Mouse (Mus musculus) kidney, adult 2 months (tissue): ENCODE data around the gene Nthl1.

Source experiments
- CTCF ChIP-seq: fragments of 200-500 bp; conservative IDR thresholded peaks from 2 replicates; pipeline ENCODE4 v1.5.1; 2011; ENCODE audit warnings: low read depth, mild to moderate bottlenecking, control low read depth, low read length, moderate library complexity, mixed read lengths; ENCODE audit not compliant: insufficient read depth, insufficient read length
- POLR2A ChIP-seq: fragments of 200-500 bp; IDR thresholded peaks from one replicate; pipeline ENCODE4 v1.6.1; 2011; ENCODE audit warnings: low read depth, low read length, control low read depth

DNA sequence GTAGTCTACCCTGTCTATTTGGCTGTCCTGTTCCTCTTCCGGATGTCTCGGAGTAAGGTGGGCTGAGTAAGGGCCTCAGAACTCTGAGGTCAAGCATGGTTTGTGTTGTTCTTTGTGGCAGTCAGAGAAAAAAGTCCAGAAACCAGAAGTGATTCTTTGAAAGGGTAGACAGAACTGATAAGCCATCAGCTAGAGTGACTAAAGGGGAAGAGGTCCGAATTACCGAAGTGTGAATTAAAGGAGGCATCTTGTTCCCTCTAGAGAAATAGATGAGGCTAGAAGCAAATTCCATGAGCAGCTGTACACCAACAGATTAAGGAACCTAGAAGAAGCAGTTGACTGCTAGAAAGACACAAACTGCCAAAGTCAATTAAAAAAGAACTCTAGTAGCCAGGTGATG is 45.9 kb upstream of the Nthl1 start:
- TF ChIP-seq POLR2A (no peak), CTCF (no peak)
